Mouse (Mus musculus): ENCODE measurements around the gene Ppp1r9a. TPM values are rescaled to one million over a fixed set of nuclear protein-coding genes. Genes with fewer than 3 reads are reported as not detected.

Ppp1r9a gene
- polyA plus RNA-seq, 2 experiments = 2.6 to 3.0 TPM

DNA sequence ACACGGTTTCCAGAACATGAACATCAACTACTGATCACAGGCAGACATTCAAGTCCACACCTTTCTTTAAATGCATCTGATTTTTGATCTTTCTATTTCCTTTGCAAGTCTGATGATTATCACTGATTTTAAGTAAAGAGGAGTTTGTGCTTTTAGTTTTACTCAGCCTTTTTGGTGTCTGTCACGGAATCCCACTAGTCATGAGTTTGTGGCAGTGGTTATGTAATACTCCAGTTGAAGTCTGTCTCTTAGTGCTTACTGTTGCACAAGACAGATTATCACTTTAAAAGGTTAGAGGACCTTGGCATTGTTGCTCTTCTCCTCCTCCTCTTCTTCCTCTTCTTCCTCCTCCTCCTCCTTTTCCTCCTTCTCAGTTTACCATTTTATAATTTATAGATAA is 75.5 kb downstream of the Ppp1r9a start:
- no peak for DNase-seq (ENCODE audit: low read depth in 3 of 3, low spot score in 3 of 3)
- Histone ChIP-seq H3K27me3 (ENCODE audit: control insufficient read depth, insufficient read depth, low read length) (no peaks in the 10 kb centered on the region), H3K9me3 (ENCODE audit: control insufficient read depth, low read length) (no peaks in the 10 kb centered on the region), H3K9ac (replicated peaks) (no peak overlapping the region), H3K36me3 (replicated peaks; ENCODE audit: control insufficient read depth, insufficient read depth, low read depth) (no peaks in the 10 kb centered on the region), H3K4me3 (ENCODE audit: insufficient read depth in 1 of 2, low read depth in 2 of 2, low read length in 2 of 2) (no peak overlapping the region), H3K27ac (no peak overlapping the region), H3K4me2 (ENCODE audit: low read depth) (no peak overlapping the region), H3K4me1 (replicated peaks; ENCODE audit: control insufficient read depth in 2 of 2, insufficient read depth in 2 of 2, low read length in 1 of 2) (peaks cover 0 to 3% of the 10 kb centered on the region in 2 experiments; a peak in 1 of 4 replicates)
- ATAC-seq (ENCODE audit: insufficient read depth) = no peak
- TF ChIP-seq EP300 (IDR thresholded peaks at IDR 0.05; ENCODE audit: low read depth) (no peak), CTCF (IDR thresholded peaks at IDR 0.05; ENCODE audit: low read depth) (no peak)
- WGBS (ENCODE audit: insufficient replicate concordance) = 50% methylated on average over 2 of the region's 2 CpGs

GRCm38 (mm10) chr6:4978897-4979296 is 76.2 kb downstream of the Ppp1r9a start:
- Histone ChIP-seq H3K9ac (replicated peaks) (no peak overlapping the region), H3K4me2 (ENCODE audit: low read depth) (no peak overlapping the region), H3K4me1 (replicated peaks; ENCODE audit: control insufficient read depth in 2 of 2, insufficient read depth in 2 of 2, low read length in 1 of 2) (0 out of 4 replicates have a peak, but pooled peaks cover 0 to 2% of the 10 kb centered on the region in 2 experiments), H3K9me3 (ENCODE audit: control insufficient read depth, low read length) (no peaks in the 10 kb centered on the region), H3K36me3 (replicated peaks; ENCODE audit: control insufficient read depth, insufficient read depth, low read depth) (no peaks in the 10 kb centered on the region), H3K27ac (no peak overlapping the region), H3K4me3 (ENCODE audit: insufficient read depth in 1 of 2, low read depth in 2 of 2, low read length in 2 of 2) (no peak overlapping the region), H3K27me3 (ENCODE audit: control insufficient read depth, insufficient read depth, low read length) (no peaks in the 10 kb centered on the region)
- DNase-seq (ENCODE audit: low read depth in 3 of 3, low spot score in 3 of 3) (no peak), ATAC-seq (ENCODE audit: insufficient read depth) (no peak)
- TF ChIP-seq CTCF (IDR thresholded peaks at IDR 0.05; ENCODE audit: low read depth) (no peak), EP300 (IDR thresholded peaks at IDR 0.05; ENCODE audit: low read depth) (no peak)

DNA sequence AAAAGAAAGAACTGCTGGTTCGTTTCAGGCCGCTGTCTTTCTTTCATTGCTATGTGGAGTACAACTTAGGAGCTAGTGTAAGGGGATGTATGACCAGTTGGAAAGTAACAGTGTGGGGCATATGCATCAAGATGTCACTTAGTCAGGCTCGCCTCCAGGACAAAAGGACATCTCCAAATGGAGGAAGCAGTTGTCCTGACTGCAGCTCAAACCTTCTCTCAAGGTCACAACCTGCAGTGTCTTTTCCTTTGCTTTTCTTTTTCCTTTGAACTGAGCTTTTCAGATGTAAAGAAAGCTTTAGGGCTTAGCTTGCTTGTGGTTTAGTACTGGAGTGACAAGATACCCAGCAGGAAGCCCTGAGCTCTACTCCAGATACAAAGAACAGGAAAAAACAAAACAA is 77.4 kb downstream of the Ppp1r9a start:
- H3K36me3 ChIP-seq (replicated peaks; ENCODE audit: control insufficient read depth, insufficient read depth, low read depth) = no peaks in the 10 kb centered on the region
- no peaks in the 10 kb centered on the region for H3K9me3 ChIP-seq (ENCODE audit: control insufficient read depth, low read length)
- 0 out of 4 replicates have a peak, but pooled peaks cover 0 to 2% of the 10 kb centered on the region in 2 experiments for H3K4me1 ChIP-seq (replicated peaks; ENCODE audit: control insufficient read depth in 2 of 2, insufficient read depth in 2 of 2, low read length in 1 of 2)
- no peak overlapping the region for H3K4me3 ChIP-seq (ENCODE audit: insufficient read depth in 1 of 2, low read depth in 2 of 2, low read length in 2 of 2)
- no peak overlapping the region for H3K4me2 ChIP-seq (ENCODE audit: low read depth)
- H3K9ac ChIP-seq (replicated peaks) = no peak overlapping the region
- no peaks in the 10 kb centered on the region for H3K27me3 ChIP-seq (ENCODE audit: control insufficient read depth, insufficient read depth, low read length)
- TF ChIP-seq CTCF (IDR thresholded peaks at IDR 0.05; ENCODE audit: low read depth) (no peak), EP300 (IDR thresholded peaks at IDR 0.05; ENCODE audit: low read depth) (no peak)
- WGBS (ENCODE audit: insufficient replicate concordance) = 70% methylated on average over 3 of the region's 3 CpGs
- H3K27ac ChIP-seq = no peak overlapping the region
- DNase-seq (ENCODE audit: low read depth in 3 of 3, low spot score in 3 of 3) (no peak), ATAC-seq (ENCODE audit: insufficient read depth) (no peak)

DNA sequence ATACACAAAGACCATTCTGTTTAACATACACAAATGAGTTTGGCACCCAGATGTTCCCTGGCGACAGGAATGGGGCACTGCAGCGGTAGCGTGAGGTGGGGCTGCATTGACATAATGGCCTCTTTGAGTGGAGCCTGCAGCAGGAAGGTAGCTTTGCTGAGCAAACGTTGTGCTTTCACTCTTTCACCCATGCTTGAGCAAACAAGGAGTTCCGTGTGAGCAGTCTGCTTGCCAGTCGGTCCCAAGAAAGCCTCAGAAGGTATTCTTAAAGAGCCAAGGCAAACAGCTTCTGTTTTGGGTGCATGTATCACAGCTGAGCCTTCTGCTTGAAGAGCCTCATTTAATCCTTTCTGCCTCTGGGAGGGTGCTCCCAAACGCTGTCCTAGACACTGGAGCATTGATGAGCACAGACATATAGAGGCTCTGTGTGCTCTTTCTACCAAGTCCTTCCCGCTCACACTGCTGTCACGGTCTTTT is 80.0 kb downstream of the Ppp1r9a start:
- no peaks in the 10 kb centered on the region for H3K27me3 ChIP-seq (ENCODE audit: control insufficient read depth, insufficient read depth, low read length)
- H3K4me2 ChIP-seq (ENCODE audit: low read depth) = no peak overlapping the region
- no peaks in the 10 kb centered on the region for H3K9me3 ChIP-seq (ENCODE audit: control insufficient read depth, low read length)
- TF ChIP-seq CTCF (IDR thresholded peaks at IDR 0.05; ENCODE audit: low read depth) (peak; percentile 48), EP300 (IDR thresholded peaks at IDR 0.05; ENCODE audit: low read depth) (no peak)
- no peak overlapping the region for H3K9ac ChIP-seq (replicated peaks)
- H3K36me3 ChIP-seq (replicated peaks; ENCODE audit: control insufficient read depth, insufficient read depth, low read depth) = no peaks in the 10 kb centered on the region
- 59% methylated on average over 9 of the region's 9 CpGs for WGBS (ENCODE audit: insufficient replicate concordance)
- no peak overlapping the region for H3K4me3 ChIP-seq (ENCODE audit: insufficient read depth in 1 of 2, low read depth in 2 of 2, low read length in 2 of 2)
- H3K4me1 ChIP-seq (replicated peaks; ENCODE audit: control insufficient read depth in 2 of 2, insufficient read depth in 2 of 2, low read length in 1 of 2) = 0 out of 4 replicates have a peak, but pooled peaks cover 0 to 2% of the 10 kb centered on the region in 2 experiments
- no peak overlapping the region for H3K27ac ChIP-seq
- ATAC-seq (ENCODE audit: insufficient read depth) (no peak), DNase-seq (ENCODE audit: low read depth in 3 of 3, low spot score in 3 of 3) (no peak)

GRCm38 (mm10) chr6:4985668-4986067 is 83.0 kb downstream of the Ppp1r9a start:
- no peak for DNase-seq (ENCODE audit: low read depth in 3 of 3, low spot score in 3 of 3)
- ATAC-seq (ENCODE audit: insufficient read depth) = no peak
- no peaks in the 10 kb centered on the region for H3K27me3 ChIP-seq (ENCODE audit: control insufficient read depth, insufficient read depth, low read length)
- TF ChIP-seq EP300 (IDR thresholded peaks at IDR 0.05; ENCODE audit: low read depth) (no peak), CTCF (IDR thresholded peaks at IDR 0.05; ENCODE audit: low read depth) (no peak)
- no peaks in the 10 kb centered on the region for H3K9me3 ChIP-seq (ENCODE audit: control insufficient read depth, low read length)
- 79% methylated on average over 3 of the region's 3 CpGs for WGBS (ENCODE audit: insufficient replicate concordance)
- H3K4me1 ChIP-seq (replicated peaks; ENCODE audit: control insufficient read depth in 2 of 2, insufficient read depth in 2 of 2, low read length in 1 of 2) = peaks cover 0 to 3% of the 10 kb centered on the region in 2 experiments; a peak in 1 of 4 replicates
- H3K4me3 ChIP-seq (ENCODE audit: insufficient read depth in 1 of 2, low read depth in 2 of 2, low read length in 2 of 2) = no peak overlapping the region
- no peak overlapping the region for H3K4me2 ChIP-seq (ENCODE audit: low read depth)
- no peak overlapping the region for H3K9ac ChIP-seq (replicated peaks)
- no peak overlapping the region for H3K27ac ChIP-seq
- H3K36me3 ChIP-seq (replicated peaks; ENCODE audit: control insufficient read depth, insufficient read depth, low read depth) = no peaks in the 10 kb centered on the region
